ENCODE assay signal across 31 mouse cellular contexts in genomic region chr4:115754101-115754500, GRCm38 (mm10). TPM values are rescaled to one million over a fixed set of nuclear protein-coding genes. Genes with fewer than 3 reads are reported as not detected.
"Had no signal": no experiment of that assay in that cellular context is flagged by ENCODE, and none has a peak within 500 bp of the region (broad histone marks: within the 10 kb centered on the region; RNA-seq: fewer than 3 reads in every experiment).

No protein-coding gene starts in this region.

- DNase-seq: gastrocnemius, adult 2 months; gastrocnemius, postnatal 10 days; gastrocnemius, postnatal 25 days; heart, adult 2 months; heart, postnatal 14 days; heart, postnatal 4 days; kidney, adult 11 months; kidney, adult 2 months; kidney, adult 9 months; kidney, postnatal 14 days; kidney, postnatal 36 days; layer of hippocampus, postnatal 36 days had no signal

- H3K9ac ChIP-seq: heart, embryonic 13.5 days; heart, embryonic 15.5 days; hindbrain, embryonic 13.5 days; hindbrain, embryonic 15.5 days; kidney, embryonic 15.5 days; limb, embryonic 13.5 days; limb, embryonic 15.5 days; liver, embryonic 12.5 days; liver, embryonic 14.5 days had no signal

- ATAC-seq: forebrain, embryonic 16.5 days; hindbrain, postnatal 0 days; intestine, embryonic 16.5 days; liver, embryonic 12.5 days had no signal

- H3K27me3 ChIP-seq: heart, embryonic 13.5 days; heart, embryonic 15.5 days; hindbrain, embryonic 13.5 days; hindbrain, embryonic 15.5 days; kidney, embryonic 15.5 days; limb, embryonic 13.5 days; limb, embryonic 15.5 days; liver, embryonic 12.5 days had no signal

- H3K4me3 ChIP-seq: gastrocnemius, adult 2 months; heart, adult 2 months; heart, embryonic 13.5 days; heart, embryonic 15.5 days; hindbrain, embryonic 10.5 days; hindbrain, embryonic 13.5 days; hindbrain, embryonic 15.5 days; kidney, embryonic 15.5 days; limb, embryonic 13.5 days; limb, embryonic 15.5 days; liver, embryonic 12.5 days had no signal

- H3K4me2 ChIP-seq: heart, embryonic 11.5 days; heart, embryonic 13.5 days; heart, embryonic 15.5 days; hindbrain, embryonic 13.5 days; hindbrain, embryonic 15.5 days; kidney, embryonic 15.5 days; limb, embryonic 13.5 days; limb, embryonic 15.5 days; liver, embryonic 12.5 days had no signal

- H3K27ac ChIP-seq: gastrocnemius, adult 2 months; heart, adult 2 months; heart, embryonic 13.5 days; heart, embryonic 15.5 days; hindbrain, embryonic 10.5 days; hindbrain, embryonic 13.5 days; hindbrain, embryonic 15.5 days; hindbrain, postnatal 0 days; kidney, embryonic 15.5 days; kidney, postnatal 0 days; limb, embryonic 13.5 days; limb, embryonic 15.5 days; liver, embryonic 12.5 days; liver, embryonic 14.5 days had no signal

- H3K9me3 ChIP-seq: heart, embryonic 13.5 days; heart, embryonic 15.5 days; hindbrain, embryonic 10.5 days; hindbrain, embryonic 13.5 days; hindbrain, embryonic 15.5 days; kidney, embryonic 15.5 days; limb, embryonic 13.5 days; limb, embryonic 15.5 days; liver, embryonic 12.5 days had no signal

- H3K4me1 ChIP-seq: heart, embryonic 13.5 days; heart, embryonic 15.5 days; hindbrain, embryonic 10.5 days; hindbrain, embryonic 13.5 days; hindbrain, embryonic 15.5 days; kidney, embryonic 15.5 days; limb, embryonic 15.5 days had no signal

RNA-seq across cellular contexts. Expression of gene Tex38, which starts 26.7 kb away (rescaled TPM):
- total RNA-seq: granulocyte monocyte progenitor cell, adult 5-6 weeks; hindbrain, postnatal 0 days; layer of hippocampus, adult 18-20 months; layer of hippocampus, postnatal 36 days; left cerebral cortex, adult 18-20 months; liver, adult 2 months had no signal
- polyA plus RNA-seq: heart, embryonic 15.5 days; liver, embryonic 12.5 days had no signal
